Mouse (Mus musculus): Measurements from ENCODE around the gene Kcnq4. TPM values are rescaled to one million over a fixed set of nuclear protein-coding genes. Genes with fewer than 3 reads are reported as not detected.

Gene Kcnq4
- polyA plus RNA-seq, 1 experiment from 2014 or later = 4.7 TPM

DNA sequence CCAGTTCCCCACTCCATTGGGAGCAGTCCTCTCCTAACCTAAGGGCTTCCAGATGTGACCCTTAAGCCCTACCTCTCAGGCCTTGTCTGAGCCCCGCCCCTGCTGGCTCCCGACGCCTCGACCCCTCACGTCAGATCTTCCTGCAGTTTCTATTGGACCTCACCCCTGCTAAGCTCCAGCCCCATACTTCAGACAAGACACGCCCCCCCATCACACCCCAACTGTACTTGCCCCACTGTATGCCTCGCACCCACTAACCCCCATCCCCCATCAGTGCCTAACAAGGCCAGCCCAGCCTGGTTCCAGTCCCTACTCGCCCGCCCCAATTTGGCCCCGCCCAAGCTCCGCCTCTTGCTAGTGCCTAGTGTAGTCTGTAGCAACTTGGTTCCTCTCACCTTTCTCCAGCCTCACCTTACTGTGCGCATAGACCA is 32.3 kb downstream of the Kcnq4 start:
- under 1% methylated on average over 12 of the region's 12 CpGs for WGBS
- peaks cover 4% of the 10 kb centered on the region; the same call in 1 of the 2 replicates for H3K27me3 ChIP-seq (ENCODE audit: control insufficient read depth, insufficient read depth, low read depth, low read length)

DNA sequence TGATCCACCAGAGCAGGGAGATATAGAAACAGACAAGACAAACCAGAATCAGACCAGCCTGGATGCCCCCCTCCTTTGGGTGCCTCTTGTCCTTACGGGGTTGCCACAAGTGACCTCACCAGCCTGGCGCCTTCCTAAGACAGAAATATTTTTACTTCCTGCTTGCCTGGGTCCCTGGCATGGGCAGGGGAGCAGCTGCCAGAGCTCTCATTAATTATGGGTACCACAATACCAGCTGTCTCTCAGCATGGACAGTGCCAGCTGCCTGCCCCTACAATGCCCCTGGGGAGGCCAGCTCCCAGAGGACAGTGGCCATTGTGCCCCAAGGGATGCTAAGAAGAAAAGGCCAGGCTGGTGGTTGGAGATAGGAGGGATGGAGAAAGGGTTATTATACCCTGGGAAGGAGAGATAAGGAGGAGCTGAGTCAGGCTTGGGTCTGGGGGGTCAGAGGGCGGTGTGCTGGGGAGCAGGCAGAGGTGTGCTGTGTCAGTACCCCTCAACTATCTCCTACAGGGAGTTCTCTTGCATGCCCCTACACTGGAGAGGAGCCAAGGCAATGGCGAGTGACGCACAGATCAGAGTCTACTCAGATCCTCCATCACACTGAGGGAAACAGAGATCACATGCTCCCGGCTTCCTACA is 34.4 kb downstream of the Kcnq4 start:
- Histone ChIP-seq H3K4me2 (ENCODE audit: low read depth, low read length) (no peak overlapping the region), H3K27ac (ENCODE audit: low read length) (no peak overlapping the region), H3K4me1 (replicated peaks; ENCODE audit: control insufficient read depth, insufficient read depth, low read length) (peaks cover 10% of the 10 kb centered on the region), H3K9ac (ENCODE audit: low read length) (no peak overlapping the region), H3K27me3 (ENCODE audit: control insufficient read depth, insufficient read depth, low read depth, low read length) (peaks cover 4% of the 10 kb centered on the region; the same call in 1 of the 2 replicates), H3K36me3 (ENCODE audit: control insufficient read depth, insufficient read depth, low read length) (no peaks in the 10 kb centered on the region), H3K9me3 (ENCODE audit: control insufficient read depth, low read length) (no peaks in the 10 kb centered on the region), H3K4me3 (ENCODE audit: low read length) (no peak overlapping the region)
- 64% methylated on average over 6 of the region's 6 CpGs for WGBS
- no peak for ATAC-seq (ENCODE audit: low read depth)

More for the DNA sequence above, 32.3 kb downstream of the Kcnq4 start:
- H3K9ac ChIP-seq (ENCODE audit: low read length) = peak overlapping the region; percentile 6; the same call in 1 of the 2 replicates
- peak; percentile 82 for ATAC-seq (ENCODE audit: low read depth)
- H3K9me3 ChIP-seq (ENCODE audit: control insufficient read depth, low read length) = no peaks in the 10 kb centered on the region
- H3K4me1 ChIP-seq (replicated peaks; ENCODE audit: control insufficient read depth, insufficient read depth, low read length) = peaks cover 10% of the 10 kb centered on the region
- no peak overlapping the region for H3K27ac ChIP-seq (ENCODE audit: low read length)
- H3K4me2 ChIP-seq (ENCODE audit: low read depth, low read length) = peak overlapping the region; percentile 68
- peak overlapping the region; percentile 34 for H3K4me3 ChIP-seq (ENCODE audit: low read length)
- H3K36me3 ChIP-seq (ENCODE audit: control insufficient read depth, insufficient read depth, low read length) = no peaks in the 10 kb centered on the region

DNA sequence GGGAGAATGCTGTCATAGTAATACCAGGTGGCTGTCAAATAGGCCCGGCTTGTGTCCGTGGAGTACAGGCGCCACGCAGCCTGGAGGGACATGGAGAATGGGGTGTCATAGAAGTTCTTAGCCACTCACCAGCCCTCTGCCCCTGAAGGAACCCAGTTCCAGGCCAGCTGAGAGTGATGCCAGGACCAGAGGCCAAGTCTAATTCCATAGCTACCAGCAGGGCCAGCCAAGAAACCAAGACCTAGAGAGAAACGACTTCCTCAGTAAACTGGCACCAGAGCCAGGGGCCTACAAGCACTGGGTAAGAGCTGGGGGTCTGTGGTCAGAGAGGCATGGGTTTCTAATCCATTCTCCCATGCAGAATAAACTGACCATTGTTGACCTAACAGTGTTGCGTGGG is 35.4 kb downstream of the Kcnq4 start:
- H3K9me3 ChIP-seq (ENCODE audit: control insufficient read depth, low read length) = no peaks in the 10 kb centered on the region
- no peak overlapping the region for H3K9ac ChIP-seq (ENCODE audit: low read length)
- no peak overlapping the region for H3K4me3 ChIP-seq (ENCODE audit: low read length)
- H3K27me3 ChIP-seq (ENCODE audit: control insufficient read depth, insufficient read depth, low read depth, low read length) = peaks cover 4% of the 10 kb centered on the region; the same call in 1 of the 2 replicates
- ATAC-seq (ENCODE audit: low read depth) = no peak
- no peaks in the 10 kb centered on the region for H3K36me3 ChIP-seq (ENCODE audit: control insufficient read depth, insufficient read depth, low read length)
- 81% methylated on average over 6 of the region's 6 CpGs for WGBS
- H3K4me2 ChIP-seq (ENCODE audit: low read depth, low read length) = no peak overlapping the region
- peaks cover 10% of the 10 kb centered on the region for H3K4me1 ChIP-seq (replicated peaks; ENCODE audit: control insufficient read depth, insufficient read depth, low read length)
- H3K27ac ChIP-seq (ENCODE audit: low read length) = no peak overlapping the region

DNA sequence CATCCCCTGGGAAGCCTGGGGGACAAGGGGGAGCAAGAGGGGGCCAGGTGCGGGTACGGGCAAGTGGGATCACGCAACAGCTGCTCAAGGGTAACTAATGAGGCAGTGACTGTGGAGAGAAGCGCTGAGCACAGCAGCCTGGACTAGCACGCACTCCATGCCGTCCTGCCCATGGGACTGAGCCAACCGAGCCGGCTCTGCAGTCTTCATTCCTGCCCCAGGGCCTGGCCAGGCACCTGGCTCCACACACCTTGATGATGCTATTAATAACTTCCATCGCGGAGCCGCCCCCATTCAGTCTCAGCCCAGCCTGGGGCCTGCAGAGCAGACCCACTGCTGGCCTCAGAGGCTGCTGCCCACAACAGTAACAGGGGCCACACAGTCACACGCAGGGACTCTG is 36.2 kb downstream of the Kcnq4 start:
- Histone ChIP-seq H3K4me3 (ENCODE audit: low read length) (no peak overlapping the region), H3K4me2 (ENCODE audit: low read depth, low read length) (no peak overlapping the region), H3K36me3 (ENCODE audit: control insufficient read depth, insufficient read depth, low read length) (no peaks in the 10 kb centered on the region), H3K9ac (ENCODE audit: low read length) (no peak overlapping the region), H3K27ac (ENCODE audit: low read length) (no peak overlapping the region), H3K9me3 (ENCODE audit: control insufficient read depth, low read length) (no peaks in the 10 kb centered on the region), H3K4me1 (replicated peaks; ENCODE audit: control insufficient read depth, insufficient read depth, low read length) (peaks cover 10% of the 10 kb centered on the region), H3K27me3 (ENCODE audit: control insufficient read depth, insufficient read depth, low read depth, low read length) (no peaks in the 10 kb centered on the region; the same call in 1 of the 2 replicates)
- ATAC-seq (ENCODE audit: low read depth) = no peak
- 77% methylated on average over 12 of the region's 12 CpGs for WGBS

DNA sequence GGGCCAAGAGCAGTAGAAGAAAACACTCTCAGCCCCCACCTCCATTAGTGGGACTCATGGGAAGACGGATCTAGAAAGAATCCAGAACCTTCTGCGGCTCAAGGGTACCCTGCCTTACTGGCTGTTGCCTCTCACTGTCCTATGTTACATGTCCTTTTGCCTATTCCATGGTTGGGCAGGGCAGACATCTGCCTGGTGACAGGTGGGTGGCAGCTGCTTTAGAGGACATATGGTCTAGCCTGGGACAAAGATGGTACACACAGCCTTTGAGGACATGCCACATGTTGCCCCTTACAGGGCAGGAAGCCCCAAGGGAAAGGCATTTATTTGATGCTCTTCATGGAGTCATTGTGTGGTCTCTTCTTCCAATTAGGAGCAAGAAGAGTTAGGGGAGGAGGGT is 45.9 kb downstream of the Kcnq4 start:
- no peak overlapping the region for H3K4me2 ChIP-seq (ENCODE audit: low read depth, low read length)
- peaks cover 10% of the 10 kb centered on the region for H3K27me3 ChIP-seq (ENCODE audit: control insufficient read depth, insufficient read depth, low read depth, low read length)
- WGBS = 80% methylated on average over 2 of the region's 2 CpGs
- no peak overlapping the region for H3K27ac ChIP-seq (ENCODE audit: low read length)
- no peak overlapping the region for H3K4me3 ChIP-seq (ENCODE audit: low read length)
- no peak overlapping the region for H3K9ac ChIP-seq (ENCODE audit: low read length)
- no peaks in the 10 kb centered on the region for H3K36me3 ChIP-seq (ENCODE audit: control insufficient read depth, insufficient read depth, low read length)
- no peak for ATAC-seq (ENCODE audit: low read depth)
- H3K9me3 ChIP-seq (ENCODE audit: control insufficient read depth, low read length) = no peaks in the 10 kb centered on the region
- H3K4me1 ChIP-seq (replicated peaks; ENCODE audit: control insufficient read depth, insufficient read depth, low read length) = no peaks in the 10 kb centered on the region

DNA sequence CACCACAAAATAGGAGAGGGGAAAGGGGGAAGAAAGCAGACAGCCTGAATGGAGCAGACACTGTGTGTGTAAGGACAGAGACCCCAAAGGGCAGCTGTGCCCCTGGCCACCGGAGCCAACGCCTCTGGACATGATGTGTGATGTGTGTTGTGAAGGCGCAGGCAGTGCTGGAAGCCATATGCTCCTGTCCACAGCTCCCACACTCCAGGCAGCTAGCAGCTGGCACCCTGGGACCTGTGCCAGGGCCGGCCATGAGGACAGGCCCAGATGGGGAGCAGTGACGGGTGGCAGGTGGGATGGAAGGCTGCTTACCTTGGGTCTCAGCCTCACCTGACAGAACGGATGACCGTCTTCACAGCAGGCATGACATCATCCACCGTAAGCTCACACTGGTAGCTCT is 46.4 kb downstream of the Kcnq4 start:
- H3K9ac ChIP-seq (ENCODE audit: low read length) = no peak overlapping the region
- H3K27ac ChIP-seq (ENCODE audit: low read length) = no peak overlapping the region
- H3K36me3 ChIP-seq (ENCODE audit: control insufficient read depth, insufficient read depth, low read length) = no peaks in the 10 kb centered on the region
- peaks cover 10% of the 10 kb centered on the region for H3K27me3 ChIP-seq (ENCODE audit: control insufficient read depth, insufficient read depth, low read depth, low read length)
- no peak for ATAC-seq (ENCODE audit: low read depth)
- H3K9me3 ChIP-seq (ENCODE audit: control insufficient read depth, low read length) = no peaks in the 10 kb centered on the region
- no peaks in the 10 kb centered on the region for H3K4me1 ChIP-seq (replicated peaks; ENCODE audit: control insufficient read depth, insufficient read depth, low read length)
- H3K4me2 ChIP-seq (ENCODE audit: low read depth, low read length) = no peak overlapping the region
- WGBS = 68% methylated on average over 8 of the region's 8 CpGs
- H3K4me3 ChIP-seq (ENCODE audit: low read length) = no peak overlapping the region

DNA sequence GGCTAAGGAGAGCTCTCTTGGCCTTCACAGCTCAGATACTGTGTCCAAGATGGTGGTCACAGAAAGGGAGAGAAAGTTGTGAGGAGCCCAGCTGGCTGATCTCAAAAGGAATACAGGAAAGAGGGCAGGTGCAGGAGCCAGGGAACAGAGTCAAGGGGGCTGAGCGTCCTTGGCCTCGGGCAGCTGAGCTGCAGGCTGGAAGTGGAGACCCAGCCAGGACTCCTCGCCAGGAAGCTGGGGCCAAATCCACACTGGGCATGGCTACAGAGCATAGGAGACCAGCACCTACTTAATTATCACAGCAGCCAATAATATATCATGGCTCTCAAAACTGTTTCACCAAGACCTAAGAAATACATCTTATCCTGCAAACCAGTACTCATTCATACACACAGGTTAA is 47.2 kb downstream of the Kcnq4 start:
- ATAC-seq (ENCODE audit: low read depth) = no peak
- Histone ChIP-seq H3K36me3 (ENCODE audit: control insufficient read depth, insufficient read depth, low read length) (no peaks in the 10 kb centered on the region), H3K27ac (ENCODE audit: low read length) (no peak overlapping the region), H3K9me3 (ENCODE audit: control insufficient read depth, low read length) (no peaks in the 10 kb centered on the region), H3K4me2 (ENCODE audit: low read depth, low read length) (no peak overlapping the region), H3K4me3 (ENCODE audit: low read length) (no peak overlapping the region), H3K9ac (ENCODE audit: low read length) (no peak overlapping the region), H3K27me3 (ENCODE audit: control insufficient read depth, insufficient read depth, low read depth, low read length) (peaks cover 10% of the 10 kb centered on the region), H3K4me1 (replicated peaks; ENCODE audit: control insufficient read depth, insufficient read depth, low read length) (no peaks in the 10 kb centered on the region)
- 81% methylated on average over 3 of the region's 3 CpGs for WGBS

DNA sequence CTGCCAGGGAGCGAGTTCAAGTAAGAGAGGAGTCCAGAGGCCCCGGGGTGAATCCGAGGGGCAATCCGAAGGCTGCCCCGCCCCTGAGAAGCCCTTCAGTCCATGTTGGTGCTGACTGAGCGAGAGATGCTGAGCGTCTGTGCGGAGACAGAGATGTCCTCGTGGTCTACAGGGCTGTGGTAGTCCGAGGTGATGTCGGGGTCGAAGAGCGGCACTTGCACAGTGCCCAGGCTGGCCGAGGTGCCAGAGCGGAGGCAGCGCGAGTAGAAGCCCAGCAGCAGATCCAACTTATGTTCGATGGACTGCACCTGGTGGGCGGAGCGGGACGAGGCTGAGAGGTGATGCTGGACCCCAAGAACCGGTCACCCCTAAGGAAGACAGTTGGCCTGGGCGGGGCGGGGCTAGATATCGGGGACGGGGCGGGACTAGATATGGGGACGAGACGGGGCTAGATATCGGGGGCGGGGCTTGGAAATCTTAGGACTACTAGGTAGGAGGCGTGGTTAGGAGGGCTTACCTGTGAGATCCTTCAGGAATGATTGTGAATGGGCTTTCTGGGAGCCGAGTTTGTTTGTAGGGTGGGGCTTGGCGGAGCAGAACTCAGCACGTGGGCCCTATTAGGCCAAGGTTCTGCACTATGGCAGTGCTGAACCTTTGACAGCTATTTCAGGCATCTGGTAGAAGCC is 50.5 kb downstream of the Kcnq4 start:
- WGBS = 17% methylated on average over 35 of the region's 35 CpGs
- Histone ChIP-seq H3K9me3 (ENCODE audit: control insufficient read depth, low read length) (no peaks in the 10 kb centered on the region), H3K4me2 (ENCODE audit: low read depth, low read length) (peak overlapping the region; percentile 43), H3K27ac (ENCODE audit: low read length) (no peak overlapping the region), H3K4me1 (replicated peaks; ENCODE audit: control insufficient read depth, insufficient read depth, low read length) (no peaks in the 10 kb centered on the region), H3K4me3 (ENCODE audit: low read length) (0 out of 2 replicates have a peak overlapping the region, but pooled peaks have one; percentile 8), H3K36me3 (ENCODE audit: control insufficient read depth, insufficient read depth, low read length) (no peaks in the 10 kb centered on the region; the same call in 1 of the 2 replicates), H3K27me3 (ENCODE audit: control insufficient read depth, insufficient read depth, low read depth, low read length) (peaks cover 10% of the 10 kb centered on the region), H3K9ac (ENCODE audit: low read length) (no peak overlapping the region)
- peak; percentile 34; the same call in 1 of the 2 replicates for ATAC-seq (ENCODE audit: low read depth)

DNA sequence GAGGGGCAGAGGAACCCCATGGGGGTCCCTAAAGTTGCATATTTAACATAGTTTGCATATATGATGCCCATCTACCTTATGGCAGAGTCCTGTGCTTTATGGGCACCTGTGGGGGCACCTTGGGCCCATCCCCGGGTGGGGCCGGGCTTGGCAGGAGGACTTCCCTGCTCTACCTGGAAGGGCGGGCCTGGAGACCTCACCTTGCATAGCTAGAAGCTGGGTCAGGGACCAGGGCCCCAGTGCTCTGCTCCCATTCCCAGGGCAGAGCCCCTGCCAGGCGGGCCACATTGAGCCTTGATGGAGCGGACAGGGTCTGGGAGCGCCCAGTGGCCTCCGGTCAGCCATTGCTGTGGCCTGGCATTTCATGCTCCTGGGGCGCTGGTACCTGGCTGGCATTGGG is 51.1 kb downstream of the Kcnq4 start:
- WGBS = 88% methylated on average over 8 of the region's 8 CpGs
- Histone ChIP-seq H3K9me3 (ENCODE audit: control insufficient read depth, low read length) (no peaks in the 10 kb centered on the region), H3K4me1 (replicated peaks; ENCODE audit: control insufficient read depth, insufficient read depth, low read length) (no peaks in the 10 kb centered on the region), H3K27me3 (ENCODE audit: control insufficient read depth, insufficient read depth, low read depth, low read length) (peaks cover 10% of the 10 kb centered on the region), H3K27ac (ENCODE audit: low read length) (no peak overlapping the region), H3K36me3 (ENCODE audit: control insufficient read depth, insufficient read depth, low read length) (no peaks in the 10 kb centered on the region; the same call in 1 of the 2 replicates), H3K4me3 (ENCODE audit: low read length) (no peak overlapping the region), H3K9ac (ENCODE audit: low read length) (no peak overlapping the region), H3K4me2 (ENCODE audit: low read depth, low read length) (no peak overlapping the region)
- ATAC-seq (ENCODE audit: low read depth) = no peak

All from lung, embryonic 16.5 days (tissue).